ENCODE assay signal across 8 mouse cellular contexts in genomic region chr12:72790538-72790937, GRCm38 (mm10). TPM values are rescaled to one million over a fixed set of nuclear protein-coding genes. Genes with fewer than 3 reads are reported as not detected.
DNase-seq lines count a peak whose midpoint lies in the region; ATAC-seq and TF ChIP-seq lines count a peak whose summit lies in the region.

No protein-coding gene starts in this region.

- no peak overlapping the region for H3K4me3 ChIP-seq in layer of hippocampus, adult 2 months
- H3K4me3 ChIP-seq in neural tube, embryonic 15.5 days (replicated peaks): no peak overlapping the region

- H3K4me1 ChIP-seq in neural tube, embryonic 15.5 days: no peaks in the 10 kb centered on the region

- H3K27ac ChIP-seq in layer of hippocampus, adult 2 months: no peak overlapping the region
- H3K27ac ChIP-seq in neural tube, embryonic 15.5 days (replicated peaks): no peak overlapping the region

- no peaks in the 10 kb centered on the region for H3K27me3 ChIP-seq in neural tube, embryonic 15.5 days (replicated peaks)

- intact Hi-C loops in heart, postnatal 14 days (cut with DNase I): no loop called here

- TF ChIP-seq CTCF in layer of hippocampus, adult 2 months (conservative IDR thresholded peaks at IDR 0.05): peak; percentile 44

- H3K9ac ChIP-seq in neural tube, embryonic 15.5 days (replicated peaks): no peak overlapping the region

- no peaks in the 10 kb centered on the region for H3K9me3 ChIP-seq in neural tube, embryonic 15.5 days (replicated peaks)

- 38% methylated on average over 7 of the region's 7 CpGs for WGBS in neural tube, embryonic 15.5 days

- no peak overlapping the region for H3K4me2 ChIP-seq in neural tube, embryonic 15.5 days

- no peak for ATAC-seq in neural tube, embryonic 15.5 days (ENCODE audit: low FRiP score)

- H3K36me3 ChIP-seq in neural tube, embryonic 15.5 days: peaks cover 25% of the 10 kb centered on the region

- peak in 1 of 2 experiments; percentile 18 for DNase-seq in layer of hippocampus, adult 2 months (ENCODE audit: low spot score in 2 of 2)
- DNase-seq in layer of hippocampus, postnatal 25 days (ENCODE audit: extremely low spot score in 1 of 2, low spot score in 1 of 2): no peak
- DNase-seq in c-Kit-positive CD71-positive TER-119-negative erythroid progenitor cells, embryonic 14.5 days (ENCODE audit: low read depth): peak; percentile 82
- DNase-seq in heart, postnatal 14 days: peak; percentile 28 to 36
- DNase-seq in spleen, postnatal 36 days (ENCODE audit: low spot score in 2 of 2): peak; percentile 53 to 68
- no peak for DNase-seq in kidney, adult 18-20 months
- DNase-seq in kidney, adult 9 months: no peak

RNA-seq across cellular contexts. Expression of gene Ppm1a, which starts 33.3 kb away (rescaled TPM):
- total RNA-seq in layer of hippocampus, adult 2 months (2021): 100 to 1,000 TPM; 244 to 254 TPM
- 100 to 1,000 TPM; 236 to 251 TPM for total RNA-seq in layer of hippocampus, postnatal 25 days (2021)
- 100 to 1,000 TPM; 203 to 208 TPM for total RNA-seq in heart, postnatal 14 days (2021)
- polyA plus RNA-seq in neural tube, embryonic 15.5 days (2015; fragmentation: Nextera tagmentation; extraction: Ambion mirVana): 59.5 and 68.7 TPM in 2 replicates

Comparison
In these comparisons a context has a peak if more than half of its experiments do, and no peak if none do; other contexts are left out.
1. DNase-seq: peak in c-Kit-positive CD71-positive TER-119-negative erythroid progenitor cells, embryonic 14.5 days (single experiment), heart, postnatal 14 days (2 of 2) and spleen, postnatal 36 days (2 of 2); none in layer of hippocampus, postnatal 25 days (0 of 2), kidney, adult 18-20 months (single experiment) and kidney, adult 9 months (single experiment).